Mouse (Mus musculus) hindbrain, embryonic 16.5 days (tissue): Measurements from ENCODE around the gene Lyrm1. TPM values are rescaled to one million over a fixed set of nuclear protein-coding genes. Genes with fewer than 3 reads are reported as not detected.

Source experiments
- ATAC-seq: fragments of 200-750 bp; cut with Nextera tagmentation; 2 replicates; pipeline ENCODE4 v1.8.0; 2017; ENCODE audit warnings: moderate TSS enrichment, moderate library complexity
- H3K27ac ChIP-seq: fragments of 300-500 bp; sonication (generic); 2 replicates; pipeline ENCODE4 v1.5.1; 2014; ENCODE audit warnings: low read depth, mild to moderate bottlenecking, control low read depth, low read length, moderate library complexity
- H3K27me3 ChIP-seq: fragments of 300-500 bp; sonication (generic); replicated peaks from 2 replicates; pipeline ENCODE4 v1.6.1; 2014; ENCODE audit warnings: low read length; ENCODE audit not compliant: control insufficient read depth, insufficient read depth
- H3K36me3 ChIP-seq: fragments of 300-500 bp; sonication (generic); 2 replicates; pipeline ENCODE4 v1.6.1; 2014; ENCODE audit warnings: mild to moderate bottlenecking, low read length, moderate library complexity, mixed read lengths; ENCODE audit not compliant: control insufficient read depth, insufficient read depth
- H3K4me1 ChIP-seq: fragments of 300-500 bp; sonication (generic); 2 replicates; pipeline ENCODE4 v1.6.1; 2014; ENCODE audit warnings: low read depth, low read length; ENCODE audit not compliant: control insufficient read depth, insufficient read depth
- H3K4me2 ChIP-seq: fragments of 300-500 bp; sonication (generic); 2 replicates; pipeline ENCODE4 v1.6.1; 2014; ENCODE audit warnings: mild to moderate bottlenecking, low read length, control low read depth, moderate library complexity
- H3K4me3 ChIP-seq: fragments of 300-500 bp; sonication (generic); 2 replicates; pipeline ENCODE4 v1.5.1; 2014; ENCODE audit warnings: mild to moderate bottlenecking, low read length, control low read depth, moderate library complexity
- H3K9ac ChIP-seq: fragments of 300-500 bp; sonication (generic); 2 replicates; pipeline ENCODE4 v1.6.1; 2014; ENCODE audit warnings: low read depth, mild to moderate bottlenecking, control low read depth, low read length, moderate library complexity
- H3K9me3 ChIP-seq: fragments of 300-500 bp; sonication (generic); 2 replicates; pipeline ENCODE4 v1.6.1; 2014; ENCODE audit warnings: mild to moderate bottlenecking, low read length, moderate library complexity; ENCODE audit not compliant: control insufficient read depth
- WGBS: fragments of 180-500 bp; shearing (Covaris S2); extraction: QIAGEN DNeasy Blood & Tissue Kit; methylation state at CpG from one replicate; pipeline ENCODE4 v1.1.7; 2014; 5-methylcytosine and 5-hydroxymethylcytosine counted together
- polyA plus RNA-seq: library from polyadenylated mRNA; unstranded; fragments of >200 nt; fragmentation: Nextera tagmentation; extraction: Ambion mirVana; gene quantifications from 2 replicates; pipeline ENCODE4 v1.2.1, GENCODE M21; 2015

Lyrm1 gene
- polyA plus RNA-seq, 1 experiment from 2014 or later = 19.2 TPM

DNA sequence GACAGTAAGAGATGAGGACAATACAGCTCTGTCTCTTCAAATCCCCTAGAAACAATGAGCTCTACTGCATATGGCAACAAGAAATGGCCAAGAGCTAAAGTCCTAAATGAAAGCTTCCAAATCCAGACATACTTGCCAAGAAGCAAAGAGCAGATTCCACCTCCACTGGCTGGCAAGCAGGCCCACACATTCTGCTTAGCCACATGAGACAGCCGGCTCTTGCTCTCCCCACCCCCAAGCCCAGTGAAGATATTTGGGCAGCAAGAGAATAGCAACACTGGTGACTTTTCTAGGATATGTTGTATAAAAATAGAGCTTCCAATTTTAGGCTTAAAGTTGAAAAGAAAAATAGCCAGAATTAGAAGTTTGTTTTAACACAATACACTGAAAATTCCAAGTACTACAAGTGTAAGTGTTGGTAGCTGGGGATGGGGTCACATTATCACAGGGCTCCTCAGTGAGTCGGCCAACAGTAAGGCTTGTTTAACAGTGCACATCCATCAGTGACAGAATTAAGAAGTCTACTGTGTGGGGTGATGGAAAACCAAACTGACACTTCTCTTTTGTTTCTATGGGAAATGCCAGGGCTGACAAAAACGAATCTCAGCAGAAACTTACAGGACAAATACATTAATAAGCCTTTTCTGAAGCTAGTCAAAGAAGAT lies 19.8 kb upstream of the Lyrm1 start:
- Histone ChIP-seq H3K9ac (no peak overlapping the region), H3K4me2 (no peak overlapping the region), H3K36me3 (no peaks in the 10 kb centered on the region), H3K4me1 (no peaks in the 10 kb centered on the region), H3K9me3 (no peaks in the 10 kb centered on the region), H3K4me3 (no peak overlapping the region), H3K27ac (no peak overlapping the region), H3K27me3 (no peaks in the 10 kb centered on the region)
- ATAC-seq = peak; percentile 64
- WGBS = 49% methylated on average over 3 of the region's 3 CpGs

DNA sequence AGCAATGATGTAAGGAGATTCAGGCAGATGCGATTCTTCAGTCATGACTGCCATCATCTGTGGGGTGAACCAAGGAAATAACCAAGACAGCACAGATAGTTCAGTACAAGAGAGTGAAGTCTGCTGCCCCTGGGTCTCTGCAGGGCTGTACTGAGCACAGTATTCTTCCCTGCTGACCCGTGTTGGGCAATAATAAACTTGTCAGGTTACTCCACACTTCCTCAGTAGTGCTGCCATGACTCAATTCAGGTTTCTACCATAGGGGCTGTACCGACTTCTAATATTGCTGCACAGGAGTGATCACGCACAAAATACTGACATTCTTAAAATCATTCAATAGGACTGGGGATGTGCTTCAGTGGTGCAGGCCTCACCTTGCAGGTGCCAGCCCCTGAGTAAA lies 16.5 kb upstream of the Lyrm1 start:
- Histone ChIP-seq H3K36me3 (no peaks in the 10 kb centered on the region), H3K4me3 (no peak overlapping the region), H3K9ac (no peak overlapping the region), H3K4me2 (no peak overlapping the region), H3K4me1 (no peaks in the 10 kb centered on the region), H3K9me3 (no peaks in the 10 kb centered on the region), H3K27me3 (no peaks in the 10 kb centered on the region), H3K27ac (no peak overlapping the region)
- no peak for ATAC-seq
- WGBS = 97% methylated on average over 4 of the region's 4 CpGs

DNA sequence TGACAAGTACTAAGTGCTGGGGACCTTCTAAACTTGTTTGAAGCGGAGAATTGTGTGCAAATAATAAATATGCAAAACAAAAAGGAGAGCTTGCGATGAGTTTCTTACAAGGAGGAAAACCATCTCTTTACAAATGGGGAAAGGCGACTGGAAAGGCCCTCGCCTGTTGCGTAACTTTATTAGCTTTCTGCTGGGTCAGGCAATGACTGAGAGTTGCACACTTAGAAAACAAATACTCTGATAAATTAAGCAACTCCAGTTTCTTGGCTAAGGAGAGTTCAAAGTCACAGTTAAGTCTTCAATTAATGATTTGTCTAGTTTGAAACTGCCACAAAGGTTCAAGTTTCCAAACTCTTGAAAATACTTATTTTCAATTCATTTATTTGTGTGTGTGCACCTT lies 15.3 kb upstream of the Lyrm1 start:
- Histone ChIP-seq H3K4me1 (no peaks in the 10 kb centered on the region), H3K27ac (no peak overlapping the region), H3K9ac (no peak overlapping the region), H3K4me2 (no peak overlapping the region), H3K4me3 (no peak overlapping the region), H3K36me3 (no peaks in the 10 kb centered on the region), H3K9me3 (no peaks in the 10 kb centered on the region), H3K27me3 (no peaks in the 10 kb centered on the region)
- WGBS = 89% methylated on average over 5 of the region's 5 CpGs
- ATAC-seq = no peak

DNA sequence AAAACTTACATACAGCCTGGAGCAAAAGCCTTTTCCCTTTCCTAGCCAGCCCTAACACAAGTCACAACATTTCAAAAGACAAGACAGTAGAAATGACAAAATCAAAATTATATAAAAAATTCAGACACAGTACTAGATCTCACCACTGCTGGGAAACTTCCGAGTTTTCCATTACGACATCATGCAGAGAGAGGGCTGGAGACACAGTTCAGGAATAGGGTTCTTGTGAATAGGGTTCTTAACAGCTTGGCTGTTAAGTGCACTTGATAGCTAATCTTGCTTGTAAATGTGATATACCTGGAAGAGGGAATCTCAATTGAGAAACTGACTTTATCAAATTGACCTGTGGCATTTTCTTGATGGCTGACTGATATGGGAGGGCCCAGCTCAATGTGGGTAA lies 14.4 kb upstream of the Lyrm1 start:
- no peak for ATAC-seq
- Histone ChIP-seq H3K9me3 (no peaks in the 10 kb centered on the region), H3K4me3 (no peak overlapping the region), H3K36me3 (no peaks in the 10 kb centered on the region), H3K27ac (no peak overlapping the region), H3K27me3 (no peaks in the 10 kb centered on the region), H3K4me1 (no peaks in the 10 kb centered on the region), H3K4me2 (no peak overlapping the region), H3K9ac (no peak overlapping the region)
- 98% methylated on average over 2 of the region's 2 CpGs for WGBS

DNA sequence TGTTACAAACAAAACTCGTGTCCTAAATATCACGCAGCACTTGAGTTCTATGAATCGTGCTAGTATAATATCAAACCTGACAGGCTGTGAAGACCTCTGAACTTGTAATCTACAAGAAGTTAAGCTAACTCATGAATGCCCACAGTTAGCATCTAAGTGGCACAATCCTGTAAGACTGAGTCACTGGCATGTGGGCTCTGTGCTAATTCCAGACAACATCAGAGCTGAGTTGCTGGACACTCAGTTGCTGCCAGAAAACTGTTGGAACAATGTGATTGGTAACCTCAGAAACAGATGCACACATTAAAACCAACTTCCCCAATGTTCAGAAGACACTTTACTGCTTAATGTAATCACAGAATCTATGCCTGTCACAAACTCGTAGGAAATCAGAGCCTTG lies 7.8 kb upstream of the Lyrm1 start:
- no peak for ATAC-seq
- H3K27me3 ChIP-seq = no peaks in the 10 kb centered on the region
- H3K36me3 ChIP-seq = no peaks in the 10 kb centered on the region
- no peaks in the 10 kb centered on the region for H3K9me3 ChIP-seq
- H3K4me3 ChIP-seq = no peak overlapping the region
- H3K4me1 ChIP-seq = no peaks in the 10 kb centered on the region; the same call in 1 of the 2 replicates
- WGBS = 87% methylated on average over 4 of the region's 4 CpGs
- H3K27ac ChIP-seq = no peak overlapping the region
- no peak overlapping the region for H3K9ac ChIP-seq
- H3K4me2 ChIP-seq = no peak overlapping the region

DNA sequence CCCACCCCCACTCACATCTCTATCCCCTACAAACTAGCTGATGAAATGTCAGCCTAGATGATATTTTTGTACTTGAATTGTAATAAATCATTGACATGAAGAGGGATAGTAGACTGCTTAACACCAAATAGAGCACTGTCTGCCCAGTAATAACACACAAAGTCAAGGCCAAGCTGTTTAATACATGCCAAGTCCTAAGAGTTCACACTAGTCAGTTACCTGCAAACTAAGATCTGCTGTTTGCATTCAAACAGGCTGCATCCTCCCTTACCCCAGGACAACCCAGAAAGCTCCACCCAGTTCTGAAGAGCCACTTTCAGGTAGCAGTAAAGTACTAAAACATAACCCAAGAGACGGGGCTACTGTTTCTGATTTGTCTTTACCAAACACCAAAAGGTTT lies 3.5 kb upstream of the Lyrm1 start:
- H3K4me1 ChIP-seq = peaks cover 20% of the 10 kb centered on the region
- no peak overlapping the region for H3K4me3 ChIP-seq
- no peaks in the 10 kb centered on the region for H3K27me3 ChIP-seq
- H3K9ac ChIP-seq = no peak overlapping the region
- 97% methylated on average over 1 of the region's 1 CpGs for WGBS
- H3K36me3 ChIP-seq = no peaks in the 10 kb centered on the region
- no peaks in the 10 kb centered on the region for H3K9me3 ChIP-seq
- no peak overlapping the region for H3K4me2 ChIP-seq
- ATAC-seq = no peak
- no peak overlapping the region for H3K27ac ChIP-seq

DNA sequence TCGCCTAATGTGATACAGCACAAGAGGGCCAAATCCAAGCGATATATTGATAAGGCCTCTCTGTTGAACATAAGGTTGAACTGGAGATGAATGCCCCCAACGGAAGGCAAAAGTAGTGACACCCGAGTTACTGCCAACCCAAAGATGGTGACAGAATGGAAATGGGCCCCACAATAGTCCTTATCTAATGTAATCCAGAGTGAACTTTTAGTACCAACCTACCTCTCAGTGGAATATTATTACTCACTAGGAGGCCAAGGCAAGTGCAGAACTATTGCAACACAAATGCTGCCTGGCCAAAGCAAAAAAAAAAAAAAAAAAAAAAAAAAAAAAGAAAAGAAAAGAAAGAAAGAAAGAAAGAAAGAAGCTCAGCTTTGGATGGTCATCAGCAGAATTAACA lies 2.9 kb upstream of the Lyrm1 start:
- no peak overlapping the region for H3K27ac ChIP-seq
- H3K4me1 ChIP-seq = peaks cover 21% of the 10 kb centered on the region
- H3K9ac ChIP-seq = no peak overlapping the region
- ATAC-seq = no peak
- no peaks in the 10 kb centered on the region for H3K9me3 ChIP-seq
- H3K27me3 ChIP-seq = no peaks in the 10 kb centered on the region
- no peak overlapping the region for H3K4me2 ChIP-seq
- H3K36me3 ChIP-seq = no peaks in the 10 kb centered on the region
- H3K4me3 ChIP-seq = no peak overlapping the region
- 93% methylated on average over 4 of the region's 4 CpGs for WGBS

DNA sequence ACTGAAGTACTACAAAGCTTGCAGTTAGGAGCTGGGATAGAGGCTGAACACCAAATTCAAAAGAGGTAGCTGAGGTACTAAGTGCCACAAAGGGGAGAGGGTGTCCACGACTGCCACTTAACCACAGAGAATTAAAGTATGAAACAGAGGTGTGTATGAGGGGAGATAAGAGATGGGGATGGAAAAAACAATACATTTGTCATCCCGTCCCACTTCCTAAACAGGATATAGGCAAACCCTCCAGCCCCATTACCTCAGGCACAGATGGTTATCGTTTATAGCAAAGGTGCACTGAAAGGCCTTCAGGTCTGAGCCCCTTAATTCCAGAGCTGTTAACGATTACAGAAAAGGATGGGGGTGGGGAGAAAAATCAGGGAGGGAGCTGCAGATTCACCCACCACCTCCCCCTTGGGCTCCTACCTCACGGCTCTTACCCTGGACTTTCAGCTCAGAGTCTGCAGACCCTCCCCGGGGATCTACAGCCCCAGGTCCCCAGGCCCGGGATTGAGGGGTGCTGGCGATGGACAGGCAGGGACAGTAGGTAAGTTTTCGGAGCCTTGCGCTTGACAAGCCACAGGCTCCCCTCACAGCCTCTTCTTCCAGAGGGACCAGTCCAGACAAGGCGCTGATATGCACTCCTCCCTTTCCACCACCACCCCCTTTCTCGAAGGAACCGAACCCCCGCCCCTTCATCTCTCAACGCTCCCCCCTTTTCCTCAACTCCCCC lies 680 bp upstream of the Lyrm1 start:
- H3K27ac ChIP-seq = peak overlapping the region; percentile 99
- peak overlapping the region; percentile 82 for H3K4me3 ChIP-seq
- WGBS = 2% methylated on average over 14 of the region's 15 CpGs
- no peaks in the 10 kb centered on the region for H3K36me3 ChIP-seq
- H3K4me2 ChIP-seq = peak overlapping the region; percentile 58
- H3K9ac ChIP-seq = peak overlapping the region; percentile 91
- H3K4me1 ChIP-seq = peaks cover 21% of the 10 kb centered on the region
- H3K27me3 ChIP-seq = no peaks in the 10 kb centered on the region
- ATAC-seq = peak; percentile 61
- no peaks in the 10 kb centered on the region for H3K9me3 ChIP-seq

DNA sequence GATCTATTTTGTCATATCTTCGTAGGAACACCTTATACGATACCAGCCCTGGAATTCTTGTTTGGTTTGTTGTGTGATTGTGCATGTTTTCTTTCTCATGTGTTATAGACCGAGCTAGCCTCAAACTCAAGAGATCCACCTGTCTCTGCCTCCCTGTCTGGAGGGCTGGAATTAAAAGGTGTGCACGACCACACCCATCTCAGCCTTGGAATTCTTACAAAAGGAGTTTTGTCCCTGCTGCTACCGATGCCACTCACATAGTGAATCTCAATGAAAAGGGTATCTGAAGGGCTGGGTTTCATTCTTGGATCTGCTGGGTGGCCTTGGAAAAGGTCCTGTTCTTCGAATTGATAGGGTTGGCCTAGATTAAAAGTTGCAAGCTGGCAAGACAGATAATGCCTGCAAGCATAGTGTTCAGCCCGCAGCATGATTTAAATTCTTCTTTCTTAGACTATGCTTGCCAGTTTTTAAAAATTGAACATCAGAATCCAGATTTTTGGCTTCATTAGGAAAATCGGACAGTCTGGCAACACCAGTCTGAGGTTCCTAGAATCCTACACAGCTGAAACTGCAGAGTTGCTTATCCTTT lies 2.0 kb downstream of the Lyrm1 start:
- Histone ChIP-seq H3K27ac (no peak overlapping the region), H3K4me1 (peaks cover 21% of the 10 kb centered on the region), H3K9me3 (no peaks in the 10 kb centered on the region), H3K4me3 (no peak overlapping the region), H3K27me3 (no peaks in the 10 kb centered on the region), H3K36me3 (no peaks in the 10 kb centered on the region), H3K9ac (no peak overlapping the region), H3K4me2 (no peak overlapping the region)
- no peak for ATAC-seq
- WGBS = 91% methylated on average over 8 of the region's 8 CpGs
